Mouse (Mus musculus) right cerebral cortex, postnatal 25 days (tissue): ENCODE results near the gene Qpctl.
"Not testable (repeated sequence)": the region's sequence is repeated elsewhere in the genome, so short reads cannot be mapped to it uniquely, and the experiment has no call there.

ENCODE experiments used
- DNase-seq: peaks from one replicate; pipeline ENCODE4 v3.0.0; 2022

Qpctl gene

DNA sequence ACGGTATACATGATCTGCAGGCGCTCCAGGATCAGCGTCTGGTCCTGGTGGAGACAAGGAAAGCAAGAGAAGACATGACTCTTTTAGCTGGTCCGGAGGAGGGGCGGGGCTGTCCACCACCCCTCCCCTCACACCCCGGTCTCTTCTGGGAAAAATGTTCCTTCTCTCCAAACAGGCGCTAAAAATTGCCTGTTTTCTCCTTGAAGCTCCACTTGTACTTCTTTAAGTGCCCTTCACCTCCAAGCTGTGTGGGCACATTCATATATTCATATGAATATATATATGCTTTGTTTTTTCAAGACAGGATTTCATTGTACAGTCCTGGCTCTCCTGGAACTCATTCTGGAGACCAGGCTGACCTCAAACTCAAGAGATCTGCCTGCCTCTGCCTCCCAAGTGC is 13.8 kb upstream of the Qpctl start:
- DNase-seq: no peak

DNA sequence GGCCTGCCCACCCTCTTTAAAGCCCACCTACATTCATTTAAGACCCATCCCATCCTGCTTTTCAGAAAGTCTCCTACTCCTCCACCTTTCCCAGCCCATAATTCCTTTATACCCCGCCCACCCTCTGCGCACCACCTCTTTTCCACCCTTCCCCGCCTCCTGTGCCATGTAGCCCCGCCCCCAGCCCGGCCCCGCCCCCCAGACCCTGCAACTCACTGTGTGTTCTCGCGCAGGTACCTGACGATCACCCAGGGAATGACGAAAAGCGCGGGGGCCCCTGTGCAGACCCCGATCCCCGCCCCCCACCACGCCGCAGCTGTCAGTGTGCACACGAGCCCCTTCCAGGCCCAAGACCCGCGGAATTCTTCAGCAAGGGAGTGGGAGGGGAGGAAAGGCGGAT is 11.0 kb upstream of the Qpctl start:
- no peak for DNase-seq

- DNase-seq: no peak
Observed at GRCm38 (mm10) chr7:19159411-19159810, 10.3 kb upstream of the Qpctl start.

DNA sequence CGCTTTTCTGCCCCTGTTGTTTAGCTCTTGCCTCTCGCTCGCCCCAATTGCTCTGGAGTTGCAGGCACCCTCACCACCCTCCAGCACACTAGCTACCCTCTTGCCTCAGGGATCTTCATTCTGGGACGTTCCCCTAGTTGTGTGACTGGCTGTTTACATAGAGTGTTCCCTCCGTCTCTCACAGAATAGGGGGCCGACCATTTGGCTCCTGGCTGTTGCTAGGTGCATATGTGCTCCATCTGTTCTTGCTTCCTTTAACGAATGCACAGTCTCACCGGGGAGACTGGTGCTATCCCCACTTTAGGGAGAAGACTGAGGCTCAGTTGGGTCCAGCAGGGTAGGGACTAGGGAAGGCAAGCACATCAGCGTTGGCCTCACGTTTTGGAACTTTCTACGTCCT is 9.5 kb upstream of the Qpctl start:
- no peak for DNase-seq

DNA sequence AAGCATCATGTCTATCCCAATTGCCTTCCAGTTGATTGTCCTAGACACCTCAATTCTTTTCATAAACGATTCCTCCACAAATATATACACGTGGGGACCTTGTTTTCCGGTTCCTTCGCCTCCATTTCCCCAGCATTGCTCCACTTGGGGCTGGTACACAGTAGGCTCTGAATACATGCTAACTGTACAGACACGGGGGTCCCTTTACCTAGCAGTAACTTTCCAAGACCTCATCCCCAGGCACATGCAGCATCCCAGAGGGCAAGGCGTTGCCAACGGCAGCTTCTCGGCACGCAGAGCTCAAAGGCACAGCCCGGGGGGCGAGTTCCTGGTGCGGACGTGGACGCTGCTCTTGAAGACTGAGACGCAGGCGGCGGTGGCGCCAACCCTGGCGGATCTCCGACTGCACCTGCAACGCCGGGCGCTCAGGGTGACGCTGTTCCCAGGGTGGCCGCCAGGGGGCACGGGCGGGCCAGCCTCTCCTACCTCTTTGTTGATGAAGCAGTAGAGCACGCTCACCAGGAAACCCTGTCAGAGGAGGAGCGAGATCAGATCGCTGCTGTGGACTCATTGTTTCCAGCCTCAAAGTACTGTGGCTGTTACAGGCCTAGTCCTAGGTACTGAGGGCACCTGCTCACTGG is 8.2 kb upstream of the Qpctl start:
- peak; percentile 90 for DNase-seq

DNA sequence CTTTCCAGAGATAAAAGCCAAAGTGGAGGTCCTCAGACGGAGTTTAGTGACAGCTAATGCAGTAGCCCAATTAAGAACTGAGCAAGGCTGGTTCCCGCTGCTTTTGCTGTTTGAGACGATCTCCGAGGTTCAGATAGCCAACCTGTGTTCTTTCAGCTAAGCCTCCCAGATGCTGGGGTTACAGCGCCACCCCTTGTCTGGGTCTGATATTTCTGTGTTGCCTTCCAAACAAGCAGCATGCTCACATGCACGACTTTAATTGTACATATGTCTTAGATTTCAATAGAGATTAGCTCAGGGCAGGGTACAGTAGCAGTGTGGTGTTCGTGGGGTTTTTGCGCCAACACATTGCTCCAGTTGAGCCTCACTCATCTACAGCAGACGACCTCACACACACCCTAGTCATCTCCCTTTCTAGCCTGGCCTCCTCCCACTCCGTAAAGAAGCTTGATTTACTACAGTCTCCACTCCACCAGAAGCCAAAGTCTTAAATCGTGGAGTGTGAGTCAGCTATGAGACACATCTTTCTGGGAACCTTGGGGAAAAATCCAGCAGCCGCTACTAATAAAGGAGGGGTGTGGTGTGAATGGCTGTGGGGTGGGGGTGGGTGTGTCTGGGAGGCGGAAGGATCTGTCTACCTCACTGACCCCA is 6.9 kb upstream of the Qpctl start:
- DNase-seq: no peak

GRCm38 (mm10) chr7:19154796-19155195 is 5.7 kb upstream of the Qpctl start:
- DNase-seq: no peak

DNA sequence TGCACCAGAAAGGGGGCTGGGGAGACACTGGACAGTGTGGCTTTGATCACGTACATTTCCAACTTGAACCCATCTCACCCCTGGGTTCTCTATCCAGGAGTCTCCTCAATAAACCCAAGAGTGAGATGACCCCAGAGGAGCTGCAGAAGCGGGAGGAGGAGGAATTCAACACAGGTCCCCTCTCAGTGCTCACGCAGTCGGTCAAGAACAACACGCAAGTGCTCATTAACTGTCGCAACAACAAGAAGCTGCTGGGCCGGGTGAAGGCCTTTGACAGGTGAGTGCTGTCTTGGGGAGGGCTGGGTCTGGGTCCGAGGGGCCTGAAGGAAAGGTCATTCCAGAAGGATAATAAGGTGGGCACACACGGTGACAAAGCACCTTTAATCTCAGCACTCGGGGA is 2.0 kb upstream of the Qpctl start:
- DNase-seq: not testable (repeated sequence)

DNA sequence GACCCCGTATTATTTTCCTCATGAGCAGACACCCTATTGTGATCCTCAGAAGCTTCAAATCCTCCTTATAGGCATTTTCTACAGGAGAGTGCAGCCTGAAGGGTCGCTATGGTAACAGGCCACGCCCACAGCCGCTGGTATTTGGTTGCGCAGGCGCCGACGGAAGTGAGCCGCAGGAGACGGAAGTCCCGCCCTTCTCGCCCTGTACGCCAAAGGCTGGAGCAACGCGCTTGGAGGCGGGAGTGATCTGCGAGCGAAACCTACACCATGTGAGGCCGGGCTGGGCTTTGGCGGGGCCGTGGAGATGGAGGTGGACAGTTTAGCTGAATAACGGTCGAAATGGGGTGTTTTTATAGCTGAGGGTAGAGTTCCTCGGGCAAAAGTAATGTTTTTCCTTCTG is 535 bp upstream of the Qpctl start, which contains the start of gene Snrpd2:
TSS of gene Snrpd2 (plus strand) at position 97 of the 400 bp plus-strand sequence.
- DNase-seq: peak; percentile 93

DNA sequence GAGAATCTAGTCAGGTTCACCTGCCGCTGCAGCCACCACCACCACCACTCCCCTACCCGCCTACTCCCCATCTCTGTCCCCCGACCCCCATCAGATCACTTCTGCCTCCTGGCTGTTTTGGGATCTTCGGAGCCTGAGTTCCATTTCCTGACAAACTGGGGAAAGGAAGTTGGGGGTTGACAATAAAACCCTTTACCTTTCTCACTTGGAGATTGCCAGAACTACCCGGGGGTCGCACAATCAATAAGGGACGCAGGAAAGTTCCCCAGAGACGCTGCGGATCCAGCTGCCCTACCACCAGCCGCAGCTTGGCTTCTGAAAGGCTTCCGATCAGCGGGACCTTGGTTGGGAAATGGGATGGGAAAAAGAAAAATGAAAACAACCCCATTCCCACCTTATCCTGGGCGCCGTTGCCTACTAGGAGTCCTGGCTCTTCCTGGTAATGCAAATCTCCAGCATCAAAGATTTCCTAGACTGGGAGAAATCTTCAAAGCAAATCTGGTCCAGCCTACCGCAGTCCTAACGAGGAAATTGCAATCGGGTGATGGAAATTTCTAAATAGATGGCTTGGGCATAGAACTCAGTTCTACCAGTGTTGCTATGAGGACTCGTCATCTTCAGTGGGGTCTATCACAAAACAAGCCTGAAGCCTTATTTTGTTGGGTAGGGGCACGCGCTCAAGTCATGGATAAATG is 764 bp downstream of the Qpctl start:
- no peak for DNase-seq

GRCm38 (mm10) chr7:19147497-19148045 is 1.5 kb downstream of the Qpctl start:
- no peak for DNase-seq

DNA sequence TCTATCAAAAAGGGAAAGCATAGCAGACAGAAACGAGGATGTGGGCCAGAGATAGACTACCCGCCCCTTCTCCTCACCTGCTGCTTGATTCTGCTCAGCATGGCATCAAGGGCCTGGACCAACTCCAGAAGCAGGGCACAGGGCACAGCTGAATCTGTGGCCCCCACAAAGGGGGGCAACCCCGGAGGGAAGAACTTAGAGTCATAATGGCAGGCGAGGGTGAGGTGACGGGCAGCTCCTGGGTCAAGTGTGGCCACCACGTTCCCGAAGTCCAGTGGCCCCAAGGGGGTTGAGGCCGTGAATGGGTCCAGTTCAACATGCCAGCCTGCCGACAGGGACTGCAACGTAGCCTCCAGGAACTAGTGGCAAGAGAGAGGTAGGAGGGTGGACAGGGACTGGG is 2.3 kb downstream of the Qpctl start:
- DNase-seq: no peak

DNA sequence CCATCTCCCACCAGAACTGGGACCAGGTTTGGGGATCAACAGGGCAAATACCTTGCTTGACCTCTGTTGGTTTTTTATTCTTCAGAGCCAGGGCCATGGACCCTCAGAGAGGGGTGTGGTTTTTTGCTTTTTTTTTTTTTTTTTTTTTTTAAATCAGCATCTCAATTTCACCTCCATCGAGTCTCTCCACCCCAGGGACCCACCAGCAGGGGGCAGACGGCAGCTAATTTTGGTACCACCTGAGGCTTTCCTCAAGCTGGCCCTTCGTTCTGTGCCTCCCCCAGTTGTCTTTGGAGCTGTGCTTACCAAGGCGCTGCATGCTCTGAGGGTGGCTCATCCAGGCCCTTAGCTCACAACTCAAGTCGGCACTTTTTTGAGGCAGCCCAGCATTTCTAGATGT is 11.7 kb downstream of the Qpctl start:
- no peak for DNase-seq

DNA sequence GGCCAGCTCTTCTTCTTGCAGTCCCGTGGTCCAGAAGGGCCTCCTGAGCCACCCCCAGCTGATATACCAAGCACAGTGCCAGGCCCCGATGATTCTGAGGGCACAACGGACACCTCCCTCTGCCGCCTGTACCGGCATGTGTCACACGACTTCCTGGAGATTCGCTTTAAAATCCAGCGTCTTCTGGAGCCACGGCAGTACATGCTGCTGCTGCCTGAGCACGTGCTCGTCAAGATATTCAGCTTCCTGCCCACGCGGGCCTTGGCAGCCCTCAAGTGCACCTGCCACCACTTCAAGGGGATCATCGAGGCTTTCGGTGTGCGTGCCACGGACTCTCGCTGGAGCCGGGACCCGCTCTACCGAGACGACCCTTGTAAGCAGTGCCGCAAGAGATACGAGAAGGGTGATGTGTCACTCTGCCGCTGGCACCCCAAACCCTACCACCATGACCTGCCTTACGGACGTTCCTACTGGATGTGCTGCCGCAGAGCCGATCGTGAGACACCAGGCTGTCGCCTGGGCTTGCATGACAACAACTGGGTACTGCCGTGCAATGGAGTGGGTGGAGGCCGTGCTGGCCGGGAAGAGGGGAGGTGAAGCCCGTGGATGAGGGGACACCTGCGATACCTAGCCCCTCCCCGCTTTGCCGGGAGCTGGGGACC is 12.3 kb downstream of the Qpctl start:
- DNase-seq: no peak

DNA sequence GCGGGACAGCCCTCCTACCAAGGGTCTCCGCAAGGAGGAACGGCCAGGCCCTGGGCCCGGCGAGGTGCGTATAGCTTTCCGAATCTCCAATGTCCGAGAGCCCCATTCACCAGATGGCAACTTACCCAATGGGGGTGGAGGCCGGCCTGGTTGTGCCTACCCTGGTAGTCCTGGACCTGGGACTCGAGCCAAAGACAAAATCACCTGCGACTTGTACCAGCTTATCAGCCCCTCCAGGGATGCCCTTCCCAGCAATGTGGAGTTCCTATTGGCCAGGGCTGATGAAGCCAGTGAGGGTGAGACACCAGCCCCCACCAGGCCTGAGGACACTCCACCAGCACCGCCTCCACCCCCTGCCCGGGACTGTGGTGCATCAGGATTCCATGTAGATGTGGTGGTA is 12.9 kb downstream of the Qpctl start:
- DNase-seq: no peak

- peak; percentile 97 for DNase-seq
Observed at GRCm38 (mm10) chr7:19131324-19131848, 17.7 kb downstream of the Qpctl start.

- DNase-seq: no peak
Observed at GRCm38 (mm10) chr7:19130657-19131056, 18.4 kb downstream of the Qpctl start.

DNA sequence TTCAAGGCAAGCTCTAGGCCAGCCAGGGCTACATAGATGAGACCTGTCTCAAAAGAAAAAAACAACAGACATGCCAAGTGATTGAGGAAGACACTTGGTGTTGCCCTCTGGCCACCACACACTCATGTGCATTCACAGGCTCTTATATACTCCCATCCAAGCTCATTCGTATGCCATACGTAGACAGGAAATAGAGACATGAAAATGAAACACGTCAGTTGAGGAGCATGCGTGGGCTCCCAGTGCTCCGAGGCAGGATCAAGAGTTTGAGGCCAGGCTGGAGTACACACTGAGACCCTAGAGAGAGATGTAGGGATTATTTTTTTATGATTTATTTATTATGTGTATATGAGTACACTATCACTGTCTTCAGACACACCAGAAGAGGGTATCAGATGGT is 19.7 kb downstream of the Qpctl start:
- DNase-seq: no peak

DNA sequence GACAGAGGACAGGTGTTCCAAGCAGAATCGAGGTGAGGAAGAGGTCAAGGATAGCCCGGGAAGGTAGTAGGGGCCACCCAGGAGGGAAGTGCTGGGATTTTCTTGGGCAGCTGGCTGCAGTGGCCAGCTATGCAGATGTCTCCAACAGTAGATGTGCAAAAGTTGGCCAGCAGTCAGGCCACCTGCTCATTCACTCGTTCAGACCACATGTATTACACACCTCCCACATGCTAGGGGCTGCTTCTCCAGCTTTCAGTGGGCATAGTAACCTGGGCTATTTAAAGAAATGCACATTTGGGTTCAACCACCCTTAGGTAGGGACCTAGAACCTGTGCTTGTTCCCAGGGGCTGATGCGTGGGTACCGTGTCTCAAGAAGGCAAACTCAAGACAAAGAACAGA is 21.3 kb downstream of the Qpctl start:
- DNase-seq: no peak

- DNase-seq: no peak
Observed at GRCm38 (mm10) chr7:19124713-19125112, 24.4 kb downstream of the Qpctl start.

GRCm38 (mm10) chr7:19121686-19122085 is 27.4 kb downstream of the Qpctl start:
- no peak for DNase-seq

DNA sequence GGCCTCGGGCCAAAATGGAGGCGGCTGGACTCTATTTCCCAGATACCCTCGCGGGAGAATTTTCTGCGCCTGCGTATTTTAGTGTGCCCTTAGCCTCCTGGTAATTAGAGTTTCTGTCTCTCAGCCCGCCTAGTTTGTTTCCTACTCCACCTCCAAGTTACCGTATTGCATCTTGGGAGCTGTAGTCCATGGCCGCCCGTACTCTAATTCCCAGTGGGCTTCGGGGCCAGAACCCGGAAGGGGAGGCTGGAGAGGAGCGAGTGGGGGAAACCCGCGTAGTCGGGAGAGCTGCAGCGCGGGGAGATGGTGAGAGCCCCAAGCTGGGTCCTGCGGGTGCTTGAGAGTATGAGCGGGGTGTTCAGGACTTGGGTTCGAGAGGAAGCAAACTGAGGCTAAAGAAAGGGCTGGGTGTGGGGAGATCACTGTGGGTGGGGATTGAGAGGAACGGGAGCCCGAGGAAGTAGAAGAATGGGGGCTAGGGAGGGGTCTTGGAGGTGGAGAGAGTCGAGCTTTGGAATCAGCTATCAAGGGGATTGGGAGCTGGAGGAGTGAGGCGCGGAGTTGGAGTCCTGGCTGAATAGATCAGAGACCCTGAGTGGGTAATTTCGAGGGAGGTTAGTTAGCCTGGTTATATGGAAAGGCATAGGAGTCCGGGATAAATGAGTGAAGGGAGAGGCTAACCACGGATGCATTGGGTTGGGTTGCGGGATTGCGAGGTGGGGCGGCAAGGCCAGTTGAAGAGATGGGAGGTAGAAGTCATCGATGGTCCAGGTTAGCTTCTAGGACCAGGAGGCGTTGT is 29.3 kb downstream of the Qpctl start, which contains the start of gene Fbxo46:
TSS of gene Fbxo46 (plus strand) at position 229 of the 799 bp plus-strand sequence.
- DNase-seq: peak; percentile 94
